Mouse (Mus musculus) thymus, adult 2 months (tissue): Measurements from ENCODE around the gene Gpr39. TPM values are rescaled to one million over a fixed set of nuclear protein-coding genes. Genes with fewer than 3 reads are reported as not detected.

Experiments
- DNase-seq: peaks from one replicate; pipeline ENCODE4 v3.0.0; 2021
- H3K27ac ChIP-seq: fragments of 200-500 bp; 2 replicates; pipeline ENCODE4 v1.5.1; 2012; ENCODE audit warnings: low read length, control low read depth; ENCODE audit not compliant: control insufficient read depth, insufficient read depth
- H3K27me3 ChIP-seq: fragments of 200-500 bp; 2 replicates; pipeline ENCODE4 v1.6.1; 2012; ENCODE audit warnings: mild to moderate bottlenecking, low read length, moderate library complexity, mixed read lengths; ENCODE audit not compliant: control insufficient read depth, insufficient read depth
- H3K36me3 ChIP-seq: fragments of 200-500 bp; 2 replicates; pipeline ENCODE4 v1.6.1; 2012; ENCODE audit warnings: mild to moderate bottlenecking, low read length, moderate library complexity; ENCODE audit not compliant: control insufficient read depth, insufficient read depth
- H3K4me1 ChIP-seq: fragments of 200-500 bp; replicated peaks from 2 replicates; pipeline ENCODE4 v1.6.1; 2012; ENCODE audit warnings: low read length; ENCODE audit not compliant: control insufficient read depth, insufficient read depth
- H3K4me3 ChIP-seq: fragments of 200-500 bp; 2 replicates; pipeline ENCODE4 v1.5.1; 2012; ENCODE audit warnings: mild to moderate bottlenecking, low read length, control low read depth, moderate library complexity; ENCODE audit not compliant: control insufficient read depth, insufficient read depth
- CTCF ChIP-seq: fragments of 200-500 bp; IDR thresholded peaks from 2 replicates; pipeline ENCODE4 v1.5.1; 2012; ENCODE audit warnings: mild to moderate bottlenecking, control low read depth, low read length, moderate library complexity, borderline replicate concordance; ENCODE audit not compliant: control insufficient read depth, poor library complexity, insufficient read depth; ENCODE audit errors: extremely low read depth
- POLR2A ChIP-seq: fragments of 200-500 bp; IDR thresholded peaks from 2 replicates; pipeline ENCODE4 v1.6.1; 2012; ENCODE audit warnings: mild to moderate bottlenecking, low read length, control low read depth, moderate library complexity; ENCODE audit not compliant: control insufficient read depth, poor library complexity, insufficient read depth; ENCODE audit errors: extremely low read depth
- WGBS: fragments of 180-500 bp; shearing (Covaris S2); methylation state at CpG from one replicate; pipeline ENCODE4 v1.1.7; 2018; 5-methylcytosine and 5-hydroxymethylcytosine counted together
- polyA plus RNA-seq: library from polyadenylated mRNA; depleted of rRNA; stranded (reverse); fragments of >200 nt; gene quantifications from 2 replicates; pipeline ENCODE4 v1.2.3, GENCODE M21; 2012

Gene Gpr39
- polyA plus RNA-seq, 1 experiment, result 0.57 TPM

GRCm38 (mm10) chr1:125694338-125694737 is 17.5 kb downstream of the Gpr39 start:
- no peak for DNase-seq
- no peaks in the 10 kb centered on the region for H3K27me3 ChIP-seq
- H3K36me3 ChIP-seq, result no peaks in the 10 kb centered on the region
- H3K4me1 ChIP-seq, result no peaks in the 10 kb centered on the region
- H3K4me3 ChIP-seq, result no peak overlapping the region
- H3K27ac ChIP-seq, result no peak overlapping the region
- TF ChIP-seq CTCF, result no peak
- TF ChIP-seq POLR2A, result no peak
- 48% methylated on average over 5 of the region's 5 CpGs for WGBS

- H3K27ac ChIP-seq, result no peak overlapping the region
- no peaks in the 10 kb centered on the region for H3K4me1 ChIP-seq
- no peak for DNase-seq
- H3K4me3 ChIP-seq, result no peak overlapping the region
- TF ChIP-seq POLR2A (no peak), CTCF (no peak)
- H3K36me3 ChIP-seq, result no peaks in the 10 kb centered on the region
- WGBS, result 95% methylated on average over 4 of the region's 4 CpGs
- H3K27me3 ChIP-seq, result no peaks in the 10 kb centered on the region
Measured at GRCm38 (mm10) chr1:125701101-125701590, 24.4 kb downstream of the Gpr39 start.

- H3K4me3 ChIP-seq, result no peak overlapping the region
- 92% methylated on average over 7 of the region's 7 CpGs for WGBS
- H3K27ac ChIP-seq, result no peak overlapping the region
- no peaks in the 10 kb centered on the region for H3K4me1 ChIP-seq
- no peaks in the 10 kb centered on the region for H3K36me3 ChIP-seq
- H3K27me3 ChIP-seq, result no peaks in the 10 kb centered on the region
- DNase-seq, result no peak
- no peak for TF ChIP-seq CTCF
- TF ChIP-seq POLR2A, result no peak
Measured at GRCm38 (mm10) chr1:125701773-125702172, 25.0 kb downstream of the Gpr39 start.

GRCm38 (mm10) chr1:125702326-125702725 is 25.5 kb downstream of the Gpr39 start:
- Histone ChIP-seq H3K4me1 (no peaks in the 10 kb centered on the region), H3K36me3 (no peaks in the 10 kb centered on the region), H3K27ac (no peak overlapping the region), H3K4me3 (no peak overlapping the region), H3K27me3 (no peaks in the 10 kb centered on the region)
- WGBS, result 92% methylated on average over 8 of the region's 8 CpGs
- no peak for DNase-seq
- no peak for TF ChIP-seq CTCF
- no peak for TF ChIP-seq POLR2A

- Histone ChIP-seq H3K27ac (no peak overlapping the region), H3K36me3 (no peaks in the 10 kb centered on the region)
Measured at GRCm38 (mm10) chr1:125705412-125705811, 28.6 kb downstream of the Gpr39 start.

GRCm38 (mm10) chr1:125715286-125715685 is 38.5 kb downstream of the Gpr39 start:
- no peak for DNase-seq
- H3K27me3 ChIP-seq, result no peaks in the 10 kb centered on the region
- no peak overlapping the region for H3K4me3 ChIP-seq
- H3K27ac ChIP-seq, result no peak overlapping the region
- H3K36me3 ChIP-seq, result no peaks in the 10 kb centered on the region
- H3K4me1 ChIP-seq, result no peaks in the 10 kb centered on the region
- TF ChIP-seq POLR2A (no peak), CTCF (no peak)
- 90% methylated on average over 3 of the region's 3 CpGs for WGBS

More at GRCm38 (mm10) chr1:125705412-125705811, 28.6 kb downstream of the Gpr39 start:
- H3K27me3 ChIP-seq, result no peaks in the 10 kb centered on the region
- TF ChIP-seq CTCF (no peak), POLR2A (no peak)
- no peaks in the 10 kb centered on the region for H3K4me1 ChIP-seq
- 76% methylated on average over 3 of the region's 3 CpGs for WGBS
- H3K4me3 ChIP-seq, result no peak overlapping the region
- no peak for DNase-seq

- WGBS, result 45% methylated on average over 6 of the region's 6 CpGs
- TF ChIP-seq CTCF (no peak), POLR2A (no peak)
Measured at GRCm38 (mm10) chr1:125716241-125716640, 39.4 kb downstream of the Gpr39 start.

More at GRCm38 (mm10) chr1:125716241-125716640, 39.4 kb downstream of the Gpr39 start:
- Histone ChIP-seq H3K4me1 (no peaks in the 10 kb centered on the region), H3K27ac (no peak overlapping the region), H3K27me3 (no peaks in the 10 kb centered on the region), H3K36me3 (no peaks in the 10 kb centered on the region), H3K4me3 (no peak overlapping the region)
- DNase-seq, result no peak
